Mouse (Mus musculus): ENCODE data around the gene Ovol1. TPM values are rescaled to one million over a fixed set of nuclear protein-coding genes. Genes with fewer than 3 reads are reported as not detected.

Ovol1 gene
- total and polyA plus RNA-seq, 2 experiments from 2014 or later = 0.05 to 0.27 TPM

DNA sequence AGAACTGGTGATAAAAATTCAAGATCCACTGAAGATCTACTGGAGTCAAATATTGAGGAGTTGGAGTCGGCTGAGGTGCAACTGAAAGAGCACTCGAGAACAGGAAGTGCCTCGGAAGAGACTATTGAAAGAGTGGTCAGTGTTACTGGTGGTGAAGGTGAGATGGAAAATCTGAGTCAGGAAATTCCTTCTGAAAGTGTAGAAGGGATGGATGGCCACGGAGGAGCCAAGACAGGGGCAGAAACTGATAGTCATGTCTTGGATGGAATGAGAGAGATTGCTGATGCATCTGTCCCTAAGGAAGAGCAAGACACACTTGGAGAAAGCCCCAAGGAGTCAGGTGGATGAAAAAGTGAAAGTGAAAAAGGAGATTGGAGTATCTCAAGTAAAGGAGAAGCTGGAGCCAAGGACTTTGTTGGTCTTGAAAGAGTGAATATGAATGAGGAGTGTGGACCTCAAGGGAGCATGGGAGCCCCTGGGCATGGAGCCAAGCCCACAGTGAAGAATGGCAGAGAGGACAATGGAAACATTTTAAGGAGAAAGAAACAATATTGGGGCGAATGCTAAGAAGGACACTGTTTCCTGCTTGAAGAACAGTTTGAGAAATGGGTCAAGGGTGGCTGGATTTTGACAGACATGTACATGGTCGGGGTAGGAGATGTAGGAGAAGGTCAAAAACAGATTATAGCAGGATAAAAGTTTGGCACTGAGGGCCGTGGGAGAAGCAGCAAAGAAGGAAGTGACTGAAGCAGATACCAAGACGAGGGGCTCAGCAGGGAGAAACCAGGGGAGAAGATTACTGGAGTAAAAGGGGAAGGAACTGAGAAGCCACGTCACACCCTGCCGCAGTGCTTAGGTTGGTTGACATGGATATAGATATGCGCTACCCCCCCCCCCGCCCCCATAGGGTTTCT is 48.1 kb downstream of the Ovol1 start:
- Histone ChIP-seq H3K27ac (ENCODE audit: low read depth, low read length) (no peak overlapping the region), H3K9me3 (ENCODE audit: low read length) (no peaks in the 10 kb centered on the region), H3K4me1 (ENCODE audit: insufficient read depth, low read length) (peaks cover 8% of the 10 kb centered on the region; the same call in 1 of the 2 replicates), H3K27me3 (ENCODE audit: insufficient read depth, low read length) (no peaks in the 10 kb centered on the region), H3K36me3 (ENCODE audit: insufficient read depth, low read length) (no peaks in the 10 kb centered on the region), H3K9ac (replicated peaks; ENCODE audit: low read length, poor library complexity, severe bottlenecking) (no peak overlapping the region), H3K4me3 (ENCODE audit: low read depth, low read length) (no peak overlapping the region), H3K4me2 (ENCODE audit: low read depth, low read length, poor library complexity, severe bottlenecking) (no peak overlapping the region)
- no peak for DNase-seq (ENCODE audit: low spot score)
- WGBS = 78% methylated on average over 12 of the region's 12 CpGs
- ATAC-seq (ENCODE audit: low FRiP score) = no peak
- no peak for TF ChIP-seq CTCF (IDR thresholded peaks at IDR 0.05)

DNA sequence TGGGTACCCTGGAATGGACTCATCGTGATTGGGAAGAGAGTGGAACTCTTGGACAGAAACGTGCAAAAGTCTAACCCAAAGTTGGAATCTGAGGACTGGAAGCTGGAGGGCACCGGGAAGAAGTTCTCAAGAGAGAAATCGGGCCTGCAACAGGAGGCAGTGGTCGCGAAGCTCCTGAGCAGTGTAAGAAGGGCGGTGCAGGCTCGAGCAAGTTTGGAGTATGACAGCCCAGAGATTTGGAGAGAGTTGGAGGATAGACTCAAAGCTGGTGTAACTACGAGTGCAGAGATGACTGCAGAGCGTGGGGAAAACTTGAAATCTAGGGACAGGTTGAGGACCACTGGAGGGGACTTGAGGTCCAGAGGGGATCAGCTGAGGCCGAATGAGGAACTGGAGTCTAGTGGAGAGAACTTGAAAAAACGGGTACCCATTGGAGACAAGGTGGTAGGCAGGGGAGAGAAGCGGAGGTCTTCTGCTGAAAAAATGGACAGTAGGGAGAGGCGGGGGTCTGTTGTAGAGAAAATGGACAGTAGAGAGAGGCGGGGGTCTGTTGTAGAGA is 49.3 kb downstream of the Ovol1 start:
- peak overlapping the region; percentile 59 for H3K9ac ChIP-seq (replicated peaks; ENCODE audit: low read length, poor library complexity, severe bottlenecking)
- no peaks in the 10 kb centered on the region for H3K27me3 ChIP-seq (ENCODE audit: insufficient read depth, low read length)
- peak overlapping the region; percentile 42 for H3K4me3 ChIP-seq (ENCODE audit: low read depth, low read length)
- H3K27ac ChIP-seq (ENCODE audit: low read depth, low read length) = 0 out of 2 replicates have a peak overlapping the region, but pooled peaks have one; percentile 73
- peaks cover 8% of the 10 kb centered on the region; the same call in 1 of the 2 replicates for H3K4me1 ChIP-seq (ENCODE audit: insufficient read depth, low read length)
- WGBS = 50% methylated on average over 15 of the region's 15 CpGs
- ATAC-seq (ENCODE audit: low FRiP score) = no peak
- H3K36me3 ChIP-seq (ENCODE audit: insufficient read depth, low read length) = no peaks in the 10 kb centered on the region
- DNase-seq (ENCODE audit: low spot score) = no peak
- H3K9me3 ChIP-seq (ENCODE audit: low read length) = no peaks in the 10 kb centered on the region
- no peak for TF ChIP-seq CTCF (IDR thresholded peaks at IDR 0.05)
- H3K4me2 ChIP-seq (ENCODE audit: low read depth, low read length, poor library complexity, severe bottlenecking) = peak overlapping the region; percentile 83

DNA sequence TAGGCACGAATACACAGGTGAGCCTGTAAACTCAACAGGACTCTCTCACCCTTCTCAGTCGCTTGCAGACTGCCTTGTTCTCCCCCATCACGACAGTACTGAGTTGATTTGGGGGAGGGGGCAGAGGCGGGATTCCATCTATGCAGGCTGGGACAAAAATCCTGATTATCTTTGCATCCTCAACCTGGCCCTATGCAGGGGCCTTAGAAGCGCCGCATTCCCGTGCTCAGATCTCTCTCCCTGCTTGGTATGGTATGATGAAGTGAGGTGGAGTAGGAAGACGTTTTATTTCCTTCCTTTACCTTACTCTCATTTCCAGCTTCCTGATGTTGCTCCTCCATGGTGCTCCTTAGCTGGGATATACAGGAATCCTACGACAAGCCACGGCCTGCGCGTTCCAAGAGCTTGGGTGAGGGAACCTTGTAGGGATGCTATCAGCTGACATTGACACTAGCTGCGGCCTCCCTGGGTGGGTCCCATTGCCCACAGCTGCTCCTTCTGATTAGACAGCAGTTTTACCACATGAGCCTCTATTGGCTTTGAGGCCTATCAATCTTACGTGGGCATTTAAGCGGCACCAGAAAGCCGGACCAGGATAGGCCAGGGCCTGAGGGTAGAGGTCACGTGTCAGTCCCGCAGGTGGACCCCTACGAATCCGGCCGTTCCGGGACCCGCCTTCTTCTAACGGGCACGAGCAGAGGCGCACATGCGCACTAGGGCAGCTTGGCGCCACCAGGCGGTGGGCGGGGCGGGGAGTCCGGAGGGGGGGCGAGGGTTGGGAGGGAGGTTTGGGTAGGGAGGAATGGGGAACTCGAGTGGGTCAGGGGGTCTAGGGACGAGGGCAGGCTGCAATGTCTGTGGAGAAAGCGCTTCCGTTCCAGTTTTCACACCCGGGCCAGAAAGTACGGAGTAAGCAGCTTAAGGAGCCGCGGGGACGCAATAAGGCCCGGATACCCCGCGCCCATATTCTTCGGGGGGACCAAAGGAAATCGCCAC is 50.1 kb downstream of the Ovol1 start, which contains the start of gene Snx32:
Gene Snx32, minus strand, starts transcription at position 508 of the 996 bp plus-strand sequence.
- TF ChIP-seq CTCF (IDR thresholded peaks at IDR 0.05) = peak; percentile 57
- ATAC-seq (ENCODE audit: low FRiP score) (peak; percentile 99), DNase-seq (ENCODE audit: low spot score) (peak; percentile 100)
- no peaks in the 10 kb centered on the region for H3K9me3 ChIP-seq (ENCODE audit: low read length)
- H3K36me3 ChIP-seq (ENCODE audit: insufficient read depth, low read length) = no peaks in the 10 kb centered on the region
- H3K4me2 ChIP-seq (ENCODE audit: low read depth, low read length, poor library complexity, severe bottlenecking) = peak within 1 kb of the TSS; percentile 83
- 3% methylated on average over 46 of the region's 47 CpGs for WGBS
- H3K4me1 ChIP-seq (ENCODE audit: insufficient read depth, low read length) = peaks cover 8% of the 10 kb centered on the region; the same call in 1 of the 2 replicates
- H3K27ac ChIP-seq (ENCODE audit: low read depth, low read length) = peak within 1 kb of the TSS; percentile 73
- peak within 1 kb of the TSS; percentile 59 for H3K9ac ChIP-seq (replicated peaks; ENCODE audit: low read length, poor library complexity, severe bottlenecking)
- no peaks in the 10 kb centered on the region for H3K27me3 ChIP-seq (ENCODE audit: insufficient read depth, low read length)
- peak within 1 kb of the TSS; percentile 42 for H3K4me3 ChIP-seq (ENCODE audit: low read depth, low read length)

DNA sequence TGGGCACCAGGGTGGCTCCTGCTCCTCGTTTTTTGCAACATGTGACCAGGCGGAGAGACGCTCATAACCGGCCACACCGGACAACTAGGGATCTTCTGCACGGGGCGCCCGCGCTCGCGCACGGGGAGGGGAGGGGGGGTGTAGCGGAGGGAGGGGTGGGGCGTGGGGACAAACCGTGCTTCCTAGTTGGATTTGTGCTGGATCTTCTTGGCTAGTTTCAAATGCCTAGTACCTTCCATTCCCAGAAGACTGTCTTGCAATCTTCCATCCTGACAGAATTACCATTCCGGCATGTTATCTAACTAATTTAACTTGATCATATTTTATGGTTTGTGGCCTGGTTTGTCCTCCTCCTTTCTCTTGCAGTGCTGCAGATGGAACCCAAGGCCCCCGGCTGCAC is 56.8 kb downstream of the Ovol1 start, which contains the start of gene 1700020D05Rik:
Gene 1700020D05Rik, minus strand, starts transcription at position 101 of the 400 bp plus-strand sequence.
- no peak for TF ChIP-seq CTCF (IDR thresholded peaks at IDR 0.05)
- no peak within 1 kb of the TSS for H3K4me3 ChIP-seq (ENCODE audit: low read depth, low read length)
- no peak within 1 kb of the TSS for H3K27ac ChIP-seq (ENCODE audit: low read depth, low read length)
- no peak within 1 kb of the TSS for H3K4me2 ChIP-seq (ENCODE audit: low read depth, low read length, poor library complexity, severe bottlenecking)
- H3K9me3 ChIP-seq (ENCODE audit: low read length) = no peaks in the 10 kb centered on the region
- H3K4me1 ChIP-seq (ENCODE audit: insufficient read depth, low read length) = no peaks in the 10 kb centered on the region
- no peak for DNase-seq (ENCODE audit: low spot score)
- 64% methylated on average over 17 of the region's 17 CpGs for WGBS
- no peak within 1 kb of the TSS for H3K9ac ChIP-seq (replicated peaks; ENCODE audit: low read length, poor library complexity, severe bottlenecking)
- H3K36me3 ChIP-seq (ENCODE audit: insufficient read depth, low read length) = no peaks in the 10 kb centered on the region; the same call in 1 of the 2 replicates
- no peak for ATAC-seq (ENCODE audit: low FRiP score)
- H3K27me3 ChIP-seq (ENCODE audit: insufficient read depth, low read length) = no peaks in the 10 kb centered on the region

DNA sequence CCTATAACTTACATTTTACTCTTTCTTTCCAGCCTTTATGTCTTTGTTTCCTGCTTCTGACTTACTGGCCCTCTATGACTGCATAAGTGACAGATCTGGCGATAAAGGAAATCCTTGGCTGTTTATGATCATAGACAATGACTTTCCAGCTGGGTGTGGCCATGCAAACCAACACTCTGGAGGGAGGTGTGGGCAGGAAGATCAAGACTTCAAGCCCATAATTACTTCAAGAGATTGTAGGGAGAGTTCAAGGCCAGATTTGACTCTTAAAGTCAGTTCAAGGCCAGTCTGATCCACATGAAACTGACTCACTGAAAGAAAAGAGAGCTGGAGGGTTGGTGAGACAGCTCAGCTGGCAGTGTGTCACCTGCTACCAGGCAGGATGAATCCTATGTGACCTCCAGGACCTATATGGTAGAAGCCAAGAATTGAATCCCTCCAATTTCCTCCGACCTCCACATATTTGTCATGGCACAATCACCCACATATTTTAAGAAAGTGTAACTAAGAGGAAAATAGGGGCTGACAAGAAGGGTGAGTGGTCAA is 60.0 kb downstream of the Ovol1 start:
- H3K36me3 ChIP-seq (ENCODE audit: insufficient read depth, low read length) = peaks cover 29% of the 10 kb centered on the region; the same call in 1 of the 2 replicates
- no peak overlapping the region for H3K9ac ChIP-seq (replicated peaks; ENCODE audit: low read length, poor library complexity, severe bottlenecking)
- H3K4me3 ChIP-seq (ENCODE audit: low read depth, low read length) = no peak overlapping the region
- TF ChIP-seq CTCF (IDR thresholded peaks at IDR 0.05) = no peak
- no peaks in the 10 kb centered on the region for H3K27me3 ChIP-seq (ENCODE audit: insufficient read depth, low read length)
- DNase-seq (ENCODE audit: low spot score) (no peak), ATAC-seq (ENCODE audit: low FRiP score) (no peak)
- no peaks in the 10 kb centered on the region for H3K9me3 ChIP-seq (ENCODE audit: low read length)
- H3K4me2 ChIP-seq (ENCODE audit: low read depth, low read length, poor library complexity, severe bottlenecking) = no peak overlapping the region
- H3K27ac ChIP-seq (ENCODE audit: low read depth, low read length) = no peak overlapping the region
- H3K4me1 ChIP-seq (ENCODE audit: insufficient read depth, low read length) = no peaks in the 10 kb centered on the region
- WGBS = 90% methylated on average over 2 of the region's 2 CpGs

Other genes with a start within 250 kb of the Ovol1 start
- not detected in 2 replicates for gene Catsper1, start 224.9 kb downstream of the Ovol1 start, total RNA-seq (2014; rRNA removed)
- gene Catsper1, start 224.9 kb downstream of the Ovol1 start, polyA plus RNA-seq (2015; fragmentation: Nextera tagmentation; extraction: Ambion mirVana) = not detected in 2 replicates
- gene Cst6, start 211.1 kb downstream of the Ovol1 start, total RNA-seq (2014; rRNA removed) = 0.82 and 1.1 TPM in 2 replicates
- 13.1 and 14.9 TPM in 2 replicates for gene Cst6, start 211.1 kb downstream of the Ovol1 start, polyA plus RNA-seq (2015; fragmentation: Nextera tagmentation; extraction: Ambion mirVana)
- gene Eif1ad, start 193.9 kb downstream of the Ovol1 start, total RNA-seq (2014; rRNA removed) = 26.0 and 33.4 TPM in 2 replicates
- gene Eif1ad, start 193.9 kb downstream of the Ovol1 start, polyA plus RNA-seq (2015; fragmentation: Nextera tagmentation; extraction: Ambion mirVana) = 43.0 and 50.3 TPM in 2 replicates
- gene Banf1, start 193.5 kb downstream of the Ovol1 start, total RNA-seq (2014; rRNA removed) = 72.9 and 79.6 TPM in 2 replicates
- gene Banf1, start 193.5 kb downstream of the Ovol1 start, polyA plus RNA-seq (2015; fragmentation: Nextera tagmentation; extraction: Ambion mirVana) = 310 and 313 TPM in 2 replicates
- 28.9 and 37.0 TPM in 2 replicates for gene Sart1, start 171.9 kb downstream of the Ovol1 start, total RNA-seq (2014; rRNA removed)
- 43.4 and 51.0 TPM in 2 replicates for gene Sart1, start 171.9 kb downstream of the Ovol1 start, polyA plus RNA-seq (2015; fragmentation: Nextera tagmentation; extraction: Ambion mirVana)
- not detected in 2 replicates for gene Tsga10ip, start 158.1 kb downstream of the Ovol1 start, total RNA-seq (2014; rRNA removed)
- gene Tsga10ip, start 158.1 kb downstream of the Ovol1 start, polyA plus RNA-seq (2015; fragmentation: Nextera tagmentation; extraction: Ambion mirVana) = 0.10 TPM in 1 of 2 replicates, not detected in the other
- 187 and 203 TPM in 2 replicates for gene Drap1, start 135.7 kb downstream of the Ovol1 start, total RNA-seq (2014; rRNA removed)
- 332 and 342 TPM in 2 replicates for gene Drap1, start 135.7 kb downstream of the Ovol1 start, polyA plus RNA-seq (2015; fragmentation: Nextera tagmentation; extraction: Ambion mirVana)
- 73.2 and 98.8 TPM in 2 replicates for gene AI837181, start 135.5 kb downstream of the Ovol1 start, total RNA-seq (2014; rRNA removed)
- gene AI837181, start 135.5 kb downstream of the Ovol1 start, polyA plus RNA-seq (2015; fragmentation: Nextera tagmentation; extraction: Ambion mirVana) = 74.1 and 85.2 TPM in 2 replicates
- 0.11 TPM in 1 of 2 replicates, not detected in the other for gene Fosl1, start 113.1 kb downstream of the Ovol1 start, total RNA-seq (2014; rRNA removed)
- gene Fosl1, start 113.1 kb downstream of the Ovol1 start, polyA plus RNA-seq (2015; fragmentation: Nextera tagmentation; extraction: Ambion mirVana) = not detected in 2 replicates
- gene Ccdc85b, start 102.8 kb downstream of the Ovol1 start, total RNA-seq (2014; rRNA removed) = 14.3 and 19.4 TPM in 2 replicates
- 15.4 and 15.6 TPM in 2 replicates for gene Ccdc85b, start 102.8 kb downstream of the Ovol1 start, polyA plus RNA-seq (2015; fragmentation: Nextera tagmentation; extraction: Ambion mirVana)
- gene Fibp, start 100.0 kb downstream of the Ovol1 start, total RNA-seq (2014; rRNA removed) = 91.4 and 122 TPM in 2 replicates
- gene Fibp, start 100.0 kb downstream of the Ovol1 start, polyA plus RNA-seq (2015; fragmentation: Nextera tagmentation; extraction: Ambion mirVana) = 174 and 191 TPM in 2 replicates
- 0.33 and 0.94 TPM in 2 replicates for gene Ctsw, start 92.1 kb downstream of the Ovol1 start, total RNA-seq (2014; rRNA removed)
- gene Ctsw, start 92.1 kb downstream of the Ovol1 start, polyA plus RNA-seq (2015; fragmentation: Nextera tagmentation; extraction: Ambion mirVana) = 1.5 and 1.9 TPM in 2 replicates
- gene Efemp2, start 86.7 kb downstream of the Ovol1 start, total RNA-seq (2014; rRNA removed) = 32.9 and 33.7 TPM in 2 replicates
- 35.2 and 36.1 TPM in 2 replicates for gene Efemp2, start 86.7 kb downstream of the Ovol1 start, polyA plus RNA-seq (2015; fragmentation: Nextera tagmentation; extraction: Ambion mirVana)
- gene Mus81, start 72.2 kb downstream of the Ovol1 start, total RNA-seq (2014; rRNA removed) = 60.9 and 87.3 TPM in 2 replicates
- gene Mus81, start 72.2 kb downstream of the Ovol1 start, polyA plus RNA-seq (2015; fragmentation: Nextera tagmentation; extraction: Ambion mirVana) = 27.9 and 30.4 TPM in 2 replicates
- gene Cfl1, start 70.2 kb downstream of the Ovol1 start, total RNA-seq (2014; rRNA removed) = 1,453 and 1,672 TPM in 2 replicates
- gene Cfl1, start 70.2 kb downstream of the Ovol1 start, polyA plus RNA-seq (2015; fragmentation: Nextera tagmentation; extraction: Ambion mirVana) = 3,482 and 3,602 TPM in 2 replicates
- gene 1700020D05Rik, start 56.9 kb downstream of the Ovol1 start, total RNA-seq (2014; rRNA removed) = 3.2 and 7.3 TPM in 2 replicates
- gene 1700020D05Rik, start 56.9 kb downstream of the Ovol1 start, polyA plus RNA-seq (2015; fragmentation: Nextera tagmentation; extraction: Ambion mirVana) = 0.20 TPM in 1 of 2 replicates, not detected in the other
- gene Snx32, start 50.1 kb downstream of the Ovol1 start, total RNA-seq (2014; rRNA removed) = 86.2 and 100 TPM in 2 replicates
- gene Snx32, start 50.1 kb downstream of the Ovol1 start, polyA plus RNA-seq (2015; fragmentation: Nextera tagmentation; extraction: Ambion mirVana) = 88.7 and 94.4 TPM in 2 replicates
- gene Ap5b1, start 7.4 kb upstream of the Ovol1 start, total RNA-seq (2014; rRNA removed) = 12.8 and 14.5 TPM in 2 replicates
- 1.9 and 2.2 TPM in 2 replicates for gene Ap5b1, start 7.4 kb upstream of the Ovol1 start, polyA plus RNA-seq (2015; fragmentation: Nextera tagmentation; extraction: Ambion mirVana)
- gene Rnaseh2c, start 41.2 kb upstream of the Ovol1 start, total RNA-seq (2014; rRNA removed) = 19.8 and 27.1 TPM in 2 replicates
- gene Rnaseh2c, start 41.2 kb upstream of the Ovol1 start, polyA plus RNA-seq (2015; fragmentation: Nextera tagmentation; extraction: Ambion mirVana) = 43.1 and 50.9 TPM in 2 replicates
- 126 and 150 TPM in 2 replicates for gene Kat5, start 49.6 kb upstream of the Ovol1 start, total RNA-seq (2014; rRNA removed)
- gene Kat5, start 49.6 kb upstream of the Ovol1 start, polyA plus RNA-seq (2015; fragmentation: Nextera tagmentation; extraction: Ambion mirVana) = 73.9 and 76.8 TPM in 2 replicates
- gene Rela, start 76.8 kb upstream of the Ovol1 start, total RNA-seq (2014; rRNA removed) = 30.3 and 34.8 TPM in 2 replicates
- gene Rela, start 76.8 kb upstream of the Ovol1 start, polyA plus RNA-seq (2015; fragmentation: Nextera tagmentation; extraction: Ambion mirVana) = 30.8 and 31.8 TPM in 2 replicates
- 26.1 and 36.0 TPM in 2 replicates for gene Sipa1, start 103.1 kb upstream of the Ovol1 start, total RNA-seq (2014; rRNA removed)
- gene Sipa1, start 103.1 kb upstream of the Ovol1 start, polyA plus RNA-seq (2015; fragmentation: Nextera tagmentation; extraction: Ambion mirVana) = 18.1 and 19.9 TPM in 2 replicates
- 18.3 and 24.0 TPM in 2 replicates for gene Map3k11, start 128.1 kb upstream of the Ovol1 start, total RNA-seq (2014; rRNA removed)
- 9.6 and 10.6 TPM in 2 replicates for gene Map3k11, start 128.1 kb upstream of the Ovol1 start, polyA plus RNA-seq (2015; fragmentation: Nextera tagmentation; extraction: Ambion mirVana)
- gene Pcnx3, start 128.3 kb upstream of the Ovol1 start, total RNA-seq (2014; rRNA removed) = 95.5 and 103 TPM in 2 replicates
- 18.4 and 19.1 TPM in 2 replicates for gene Pcnx3, start 128.3 kb upstream of the Ovol1 start, polyA plus RNA-seq (2015; fragmentation: Nextera tagmentation; extraction: Ambion mirVana)
- not detected in 2 replicates for gene Kcnk7, start 143.7 kb upstream of the Ovol1 start, total RNA-seq (2014; rRNA removed)
- 0.47 and 0.49 TPM in 2 replicates for gene Kcnk7, start 143.7 kb upstream of the Ovol1 start, polyA plus RNA-seq (2015; fragmentation: Nextera tagmentation; extraction: Ambion mirVana)
- gene Ehbp1l1, start 165.7 kb upstream of the Ovol1 start, total RNA-seq (2014; rRNA removed) = 25.6 and 26.3 TPM in 2 replicates
- gene Ehbp1l1, start 165.7 kb upstream of the Ovol1 start, polyA plus RNA-seq (2015; fragmentation: Nextera tagmentation; extraction: Ambion mirVana) = 65.2 and 65.4 TPM in 2 replicates
- gene Fam89b, start 169.0 kb upstream of the Ovol1 start, total RNA-seq (2014; rRNA removed) = 161 and 178 TPM in 2 replicates
- gene Fam89b, start 169.0 kb upstream of the Ovol1 start, polyA plus RNA-seq (2015; fragmentation: Nextera tagmentation; extraction: Ambion mirVana) = 126 TPM in 2 replicates
- 28.8 and 29.3 TPM in 2 replicates for gene Ltbp3, start 180.3 kb upstream of the Ovol1 start, total RNA-seq (2014; rRNA removed)
- gene Ltbp3, start 180.3 kb upstream of the Ovol1 start, polyA plus RNA-seq (2015; fragmentation: Nextera tagmentation; extraction: Ambion mirVana) = 9.1 and 12.8 TPM in 2 replicates
- 95.2 and 108 TPM in 2 replicates for gene Scyl1, start 210.8 kb upstream of the Ovol1 start, total RNA-seq (2014; rRNA removed)
- 84.2 and 85.8 TPM in 2 replicates for gene Scyl1, start 210.8 kb upstream of the Ovol1 start, polyA plus RNA-seq (2015; fragmentation: Nextera tagmentation; extraction: Ambion mirVana)